Mouse (Mus musculus): ENCODE data around the gene Daglb.

GRCm38 (mm10) chr5:143484955-143485354, 20.6 kb downstream of the Daglb start:
- TF ChIP-seq ZNF384 (IDR thresholded peaks at IDR 0.05; ENCODE audit: low read depth, low read length) (no peak), ZC3H11A (IDR thresholded peaks at IDR 0.05; ENCODE audit: borderline replicate concordance, low read depth, low read length) (no peak), HCFC1 (IDR thresholded peaks at IDR 0.05; ENCODE audit: borderline replicate concordance, insufficient read depth, low read length) (no peak)

Measured in ES-E14 (cell line).